Mouse (Mus musculus) heart, embryonic 12.5 days (tissue): ENCODE results near the gene Slc25a14. TPM values are rescaled to one million over a fixed set of nuclear protein-coding genes. Genes with fewer than 3 reads are reported as not detected.

Experiments
- ATAC-seq: fragments of 200-750 bp; cut with Nextera tagmentation; 2 replicates; pipeline ENCODE4 v1.8.0; 2017; ENCODE audit warnings: moderate TSS enrichment, moderate library complexity; ENCODE audit not compliant: insufficient number of reproducible peaks, low FRiP score
- H3K27ac ChIP-seq: fragments of 300-500 bp; sonication (generic); 2 replicates; pipeline ENCODE4 v1.5.1; 2016; ENCODE audit warnings: mild to moderate bottlenecking, moderate library complexity; ENCODE audit not compliant: poor library complexity, severe bottlenecking
- H3K27me3 ChIP-seq: fragments of 300-500 bp; sonication (generic); replicated peaks from 2 replicates; pipeline ENCODE4 v1.6.1; 2016; ENCODE audit warnings: mild to moderate bottlenecking, moderate library complexity
- H3K36me3 ChIP-seq: fragments of 300-500 bp; sonication (generic); 2 replicates; pipeline ENCODE4 v1.6.1; 2016; ENCODE audit warnings: mild to moderate bottlenecking, moderate library complexity
- H3K4me1 ChIP-seq: fragments of 300-500 bp; sonication (generic); replicated peaks from 2 replicates; pipeline ENCODE4 v1.6.1; 2016; ENCODE audit warnings: mild to moderate bottlenecking
- H3K4me2 ChIP-seq: fragments of 300-500 bp; sonication (generic); 2 replicates; pipeline ENCODE4 v1.6.1; 2016; ENCODE audit warnings: mild to moderate bottlenecking, moderate library complexity
- H3K4me3 ChIP-seq: fragments of 300-500 bp; sonication (generic); 2 replicates; pipeline ENCODE4 v1.5.1; 2016; ENCODE audit warnings: mild to moderate bottlenecking
- H3K9ac ChIP-seq: fragments of 300-500 bp; sonication (generic); 2 replicates; pipeline ENCODE4 v1.6.1; 2016; ENCODE audit warnings: mild to moderate bottlenecking, moderate library complexity
- H3K9me3 ChIP-seq: fragments of 300-500 bp; sonication (generic); replicated peaks from 2 replicates; pipeline ENCODE4 v1.6.1; 2016; ENCODE audit warnings: mild to moderate bottlenecking, moderate library complexity
- WGBS: fragments of 180-500 bp; shearing (Covaris S2); methylation state at CpG from one replicate; pipeline ENCODE4 v1.1.7; 2016; 5-methylcytosine and 5-hydroxymethylcytosine counted together
- microRNA-seq: library from miRNA; unstranded; fragments of <30 nt; microRNA quantifications from one replicate; pipeline ENCODE4, GENCODE M21; 2017
- polyA plus RNA-seq: library from polyadenylated mRNA; unstranded; fragments of >200 nt; fragmentation: Nextera tagmentation; extraction: Ambion mirVana; gene quantifications from 2 replicates; pipeline ENCODE4 v1.2.1, GENCODE M21; 2016

Gene Slc25a14
- polyA plus RNA-seq, 1 experiment from 2014 or later = 9.9 TPM

GRCm38 (mm10) chrX:48666807-48667206, 43.6 kb downstream of the Slc25a14 start:
- Histone ChIP-seq H3K36me3 (0 out of 2 replicates have a peak, but pooled peaks cover under 1% of the 10 kb centered on the region), H3K27ac (no peak overlapping the region), H3K27me3 (no peaks in the 10 kb centered on the region), H3K9me3 (no peaks in the 10 kb centered on the region), H3K4me3 (no peak overlapping the region), H3K4me2 (no peak overlapping the region), H3K4me1 (no peaks in the 10 kb centered on the region), H3K9ac (no peak overlapping the region)
- WGBS = 39% methylated on average over 6 of the region's 6 CpGs
- no peak for ATAC-seq

GRCm38 (mm10) chrX:48669588-48669987, 46.4 kb downstream of the Slc25a14 start:
- no peak overlapping the region for H3K9ac ChIP-seq
- WGBS = 66% methylated on average over 3 of the region's 3 CpGs

GRCm38 (mm10) chrX:48671714-48672113, 48.5 kb downstream of the Slc25a14 start:
- no peaks in the 10 kb centered on the region for H3K9me3 ChIP-seq
- no peak for ATAC-seq
- no peak overlapping the region for H3K4me2 ChIP-seq
- H3K9ac ChIP-seq = no peak overlapping the region
- 0 out of 2 replicates have a peak, but pooled peaks cover 4% of the 10 kb centered on the region for H3K4me1 ChIP-seq
- H3K27me3 ChIP-seq = no peaks in the 10 kb centered on the region
- no peak overlapping the region for H3K4me3 ChIP-seq
- no peaks in the 10 kb centered on the region for H3K36me3 ChIP-seq
- WGBS = 52% methylated on average over 3 of the region's 3 CpGs
- no peak overlapping the region for H3K27ac ChIP-seq

More at GRCm38 (mm10) chrX:48669588-48669987, 46.4 kb downstream of the Slc25a14 start:
- H3K9me3 ChIP-seq = no peaks in the 10 kb centered on the region
- H3K27ac ChIP-seq = no peak overlapping the region
- no peaks in the 10 kb centered on the region for H3K36me3 ChIP-seq
- 0 out of 2 replicates have a peak, but pooled peaks cover 4% of the 10 kb centered on the region for H3K4me1 ChIP-seq
- no peak for ATAC-seq
- no peak overlapping the region for H3K4me2 ChIP-seq
- no peaks in the 10 kb centered on the region for H3K27me3 ChIP-seq
- H3K4me3 ChIP-seq = no peak overlapping the region

- H3K27me3 ChIP-seq = no peaks in the 10 kb centered on the region
- H3K9me3 ChIP-seq = no peaks in the 10 kb centered on the region
- H3K4me1 ChIP-seq = 0 out of 2 replicates have a peak, but pooled peaks cover 4% of the 10 kb centered on the region
- no peaks in the 10 kb centered on the region for H3K36me3 ChIP-seq
- H3K9ac ChIP-seq = no peak within 1 kb of the TSS
- no peak within 1 kb of the TSS; the same call in 1 of the 2 replicates for H3K4me2 ChIP-seq
- no peak within 1 kb of the TSS for H3K27ac ChIP-seq
- H3K4me3 ChIP-seq = no peak within 1 kb of the TSS
- 50% methylated on average over 4 of the region's 4 CpGs for WGBS
- no peak for ATAC-seq
These were observed 51.0 kb downstream of the Slc25a14 start, which contains the start of gene Gpr119 for GRCm38 (mm10) chrX:48674171-48674570. Gene Gpr119, minus strand, starts transcription at chrX:48674478.

- WGBS = 14% methylated on average over 3 of the region's 3 CpGs
- H3K27ac ChIP-seq = no peak overlapping the region
- H3K4me2 ChIP-seq = no peak overlapping the region
- no peak overlapping the region for H3K9ac ChIP-seq
- no peak overlapping the region for H3K4me3 ChIP-seq
- no peak for ATAC-seq
- no peaks in the 10 kb centered on the region for H3K36me3 ChIP-seq
- no peaks in the 10 kb centered on the region for H3K4me1 ChIP-seq
- no peaks in the 10 kb centered on the region for H3K9me3 ChIP-seq
- H3K27me3 ChIP-seq = no peaks in the 10 kb centered on the region
These were observed 60.2 kb downstream of the Slc25a14 start for GRCm38 (mm10) chrX:48683451-48683850.

GRCm38 (mm10) chrX:48683857-48684256, 60.6 kb downstream of the Slc25a14 start:
- Histone ChIP-seq H3K36me3 (no peaks in the 10 kb centered on the region), H3K4me3 (no peak overlapping the region), H3K27ac (no peak overlapping the region), H3K4me1 (no peaks in the 10 kb centered on the region), H3K4me2 (no peak overlapping the region), H3K27me3 (no peaks in the 10 kb centered on the region), H3K9me3 (no peaks in the 10 kb centered on the region), H3K9ac (no peak overlapping the region)
- 54% methylated on average over 5 of the region's 5 CpGs for WGBS
- no peak for ATAC-seq

GRCm38 (mm10) chrX:48694460-48694859, 71.2 kb downstream of the Slc25a14 start:
- peaks cover 11% of the 10 kb centered on the region; the same call in 1 of the 2 replicates for H3K36me3 ChIP-seq
- H3K27ac ChIP-seq = no peak overlapping the region
- peak; percentile 36; the same call in 1 of the 2 replicates for ATAC-seq
- peak overlapping the region; percentile 69 for H3K4me2 ChIP-seq
- no peaks in the 10 kb centered on the region for H3K27me3 ChIP-seq
- H3K9ac ChIP-seq = no peak overlapping the region
- H3K4me3 ChIP-seq = peak overlapping the region; percentile 77
- WGBS = 14% methylated on average over 6 of the region's 6 CpGs
- H3K9me3 ChIP-seq = no peaks in the 10 kb centered on the region
- H3K4me1 ChIP-seq = 0 out of 2 replicates have a peak, but pooled peaks cover 9% of the 10 kb centered on the region

- peak; percentile 94 for ATAC-seq
- 0 out of 2 replicates have a peak, but pooled peaks cover 9% of the 10 kb centered on the region for H3K4me1 ChIP-seq
- H3K27ac ChIP-seq = peak within 1 kb of the TSS; percentile 54; the same call in 1 of the 2 replicates
- H3K4me3 ChIP-seq = peak within 1 kb of the TSS; percentile 77
- H3K9me3 ChIP-seq = no peaks in the 10 kb centered on the region
- H3K36me3 ChIP-seq = peaks cover 11% of the 10 kb centered on the region; the same call in 1 of the 2 replicates
- no peaks in the 10 kb centered on the region for H3K27me3 ChIP-seq
- peak within 1 kb of the TSS; percentile 78 for H3K9ac ChIP-seq
- H3K4me2 ChIP-seq = peak within 1 kb of the TSS; percentile 73
- 11% methylated on average over 42 of the region's 42 CpGs for WGBS
These were observed 71.7 kb downstream of the Slc25a14 start, which contains the start of gene Rbmx2 for GRCm38 (mm10) chrX:48694864-48695371. Gene Rbmx2, plus strand, starts transcription at chrX:48695004.

GRCm38 (mm10) chrX:48709701-48710100, 86.5 kb downstream of the Slc25a14 start:
- H3K4me2 ChIP-seq = no peak overlapping the region
- H3K36me3 ChIP-seq = peaks cover 29% of the 10 kb centered on the region
- no peak for ATAC-seq
- no peak overlapping the region for H3K4me3 ChIP-seq
- no peaks in the 10 kb centered on the region for H3K9me3 ChIP-seq
- no peak overlapping the region for H3K9ac ChIP-seq
- no peaks in the 10 kb centered on the region for H3K27me3 ChIP-seq
- H3K27ac ChIP-seq = no peak overlapping the region
- WGBS = 79% methylated on average over 10 of the region's 10 CpGs
- no peaks in the 10 kb centered on the region for H3K4me1 ChIP-seq

Small RNA genes lying within 50 kb of the gene (microRNA-seq; reads per million reads assigned to microRNA genes)
- not detected for gene Gm27828

Other genes with a start within 250 kb of the Slc25a14 start
- gene Elf4, start 160.3 kb upstream of the Slc25a14 start, polyA plus RNA-seq = 17.0 and 18.7 TPM in 2 replicates
- 111 TPM in 2 replicates for gene Aifm1, start 109.8 kb upstream of the Slc25a14 start, polyA plus RNA-seq
- 5.7 and 6.5 TPM in 2 replicates for gene Rab33a, start 104.1 kb upstream of the Slc25a14 start, polyA plus RNA-seq
- gene Zfp280c, start 28.9 kb upstream of the Slc25a14 start, polyA plus RNA-seq = 7.2 TPM in 2 replicates
- gene Gpr119, start 51.1 kb downstream of the Slc25a14 start, polyA plus RNA-seq = not detected in 2 replicates
- gene Rbmx2, start 71.6 kb downstream of the Slc25a14 start, polyA plus RNA-seq = 17.0 and 17.8 TPM in 2 replicates